Mouse (Mus musculus): ENCODE data around the gene Secisbp2.

- TF ChIP-seq CTCF (IDR thresholded peaks at IDR 0.05; ENCODE audit: low read depth, low read length), result no peak
- TF ChIP-seq GATA1 (IDR thresholded peaks at IDR 0.05; ENCODE audit: borderline replicate concordance, low read length), result no peak
- TF ChIP-seq TAL1 (conservative IDR thresholded peaks at IDR 0.05; ENCODE audit: low read depth, low read length), result no peak
Measured at GRCm38 (mm10) chr13:51712022-51712421, 60.5 kb downstream of the Secisbp2 start.

Measured in G1E (cell line).